Mouse (Mus musculus) ES-Bruce4 (cell line): ENCODE measurements around the gene Prpf19.

Experiments
- CTCF ChIP-seq: IDR thresholded peaks from one replicate; pipeline ENCODE4 v1.8.1; 2011; ENCODE audit warnings: low read depth, low read length
- POLR2A ChIP-seq: IDR thresholded peaks from one replicate; pipeline ENCODE4 v1.8.1; 2011; ENCODE audit warnings: low read length; ENCODE audit not compliant: insufficient read depth

DNA sequence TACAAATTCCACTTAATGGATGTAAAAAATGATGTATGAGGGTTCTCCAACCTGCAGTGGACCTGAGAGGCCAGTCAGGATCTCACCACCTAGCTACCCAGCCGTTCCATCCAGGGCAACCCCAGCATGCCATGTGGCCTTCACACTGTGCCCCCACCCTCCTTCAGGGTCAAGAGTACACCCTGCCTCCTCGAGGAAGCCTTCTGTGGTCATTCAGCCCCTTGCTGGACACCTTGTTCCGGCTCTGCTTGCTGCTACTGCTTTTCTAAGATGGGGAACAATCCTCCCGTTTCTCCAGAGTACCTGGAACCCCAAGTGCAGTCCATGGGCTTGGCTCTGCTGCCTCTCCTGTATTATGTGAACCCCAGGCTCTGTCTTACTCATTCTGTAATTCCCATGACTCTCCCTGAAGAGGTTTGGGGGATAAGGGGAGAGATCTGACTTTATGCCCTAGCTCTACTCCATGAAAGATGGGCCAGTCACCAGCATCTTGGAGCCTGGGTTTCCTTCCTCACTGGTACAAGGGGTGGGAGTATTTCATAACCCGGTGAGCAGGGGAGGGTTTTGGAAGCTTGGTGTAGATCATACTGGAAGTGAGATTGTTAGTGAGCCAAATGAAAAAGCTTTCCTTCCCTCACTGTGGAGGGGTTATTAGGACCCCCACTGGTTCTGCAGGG lies 26.9 kb upstream of the Prpf19 start:
- no peak for TF ChIP-seq POLR2A
- no peak for TF ChIP-seq CTCF
